Mouse (Mus musculus) B cell, adult 2 months (primary cell): ENCODE measurements around the gene Bglap3.

Source experiments
- DNase-seq, 2 experiments: peaks; one replicate each; pipeline ENCODE4 v3.0.0; 2022

Bglap3 gene

GRCm38 (mm10) chr3:88334029-88334658, 38.4 kb downstream of the Bglap3 start:
- DNase-seq = no peak

- DNase-seq = peak; percentile 78
Observed at GRCm38 (mm10) chr3:88331282-88331681, 41.3 kb downstream of the Bglap3 start.

- DNase-seq = no peak
Observed at GRCm38 (mm10) chr3:88328956-88329355, 43.6 kb downstream of the Bglap3 start.

- DNase-seq = peak; percentile 56 to 59
Observed at GRCm38 (mm10) chr3:88324951-88325405, 47.6 kb downstream of the Bglap3 start, which contains the start of gene Glmp. TSS of gene Glmp (plus strand) at chr3:88325023.
